Comparison of ENCODE assay signal across 11 mouse cellular contexts in genomic region chr13:34084026-34084750, GRCm38 (mm10). TPM values are rescaled to one million over a fixed set of nuclear protein-coding genes. Genes with fewer than 3 reads are reported as not detected.
A peak's percentile ranks its signal among the peaks of the same experiment; 100 is the strongest.
DNase-seq lines count a peak whose midpoint lies in the region; ATAC-seq lines count a peak whose summit lies in the region.
"Had no signal": no experiment of that assay in that cellular context is flagged by ENCODE, and none has a peak within 500 bp of the region (broad histone marks: within the 10 kb centered on the region; RNA-seq: fewer than 3 reads in every experiment).

No protein-coding gene starts in this region.

- H3K36me3 ChIP-seq in kidney, embryonic 16.5 days (ENCODE audit: insufficient read depth, low read length), result no peaks in the 10 kb centered on the region
- H3K36me3 ChIP-seq: neural tube, embryonic 12.5 days had no signal

- H3K4me3 ChIP-seq in kidney, embryonic 16.5 days (ENCODE audit: low read length), result no peak overlapping the region
- H3K4me3 ChIP-seq: erythroblast, embryonic 14.5 days; neural tube, embryonic 12.5 days had no signal

- no peak overlapping the region for H3K27ac ChIP-seq in kidney, embryonic 16.5 days (ENCODE audit: low read length)
- H3K27ac ChIP-seq: neural tube, embryonic 12.5 days had no signal

- H3K4me1 ChIP-seq in kidney, embryonic 16.5 days (ENCODE audit: insufficient read depth, low read length), result no peaks in the 10 kb centered on the region

- H3K9me3 ChIP-seq in kidney, embryonic 16.5 days (ENCODE audit: low read length), result no peaks in the 10 kb centered on the region
- H3K9me3 ChIP-seq: neural tube, embryonic 12.5 days had no signal

- no peak overlapping the region for H3K9ac ChIP-seq in kidney, embryonic 16.5 days (replicated peaks; ENCODE audit: low read length)
- H3K9ac ChIP-seq: lung, embryonic 14.5 days; neural tube, embryonic 12.5 days had no signal

- DNase-seq in kidney, postnatal 14 days, result peak; percentile 39
- DNase-seq in Muller cell, postnatal 12 days (ENCODE audit: inconsistent ontology term), result peak; percentile 81
- DNase-seq in adipocyte (ENCODE audit: low spot score), result peak; percentile 63
- peak; percentile 49 to 68 for DNase-seq in kidney, postnatal 36 days
- no peak for DNase-seq in embryo, embryonic 10 days (ENCODE audit: low spot score)
- DNase-seq in cerebellum, adult 11 months, result no peak
- no peak for DNase-seq in cerebellum, postnatal 10 days
- DNase-seq: lung, embryonic 14.5 days had no signal

- no peaks in the 10 kb centered on the region for H3K27me3 ChIP-seq in kidney, embryonic 16.5 days (ENCODE audit: insufficient read depth, low read length)
- H3K27me3 ChIP-seq: neural tube, embryonic 12.5 days had no signal

- H3K4me2 ChIP-seq in kidney, embryonic 16.5 days (replicated peaks; ENCODE audit: low read depth, low read length), result no peak overlapping the region
- H3K4me2 ChIP-seq: lung, embryonic 14.5 days; neural tube, embryonic 12.5 days had no signal

- ATAC-seq in kidney, embryonic 16.5 days (ENCODE audit: low FRiP score, low TSS enrichment), result no peak

- WGBS in kidney, embryonic 16.5 days, result 73% methylated on average over 9 of the region's 9 CpGs

RNA-seq across cellular contexts. Expression of gene Tubb2a, which starts 6.4 kb away (rescaled TPM):
- 143 and 150 TPM in 2 replicates for polyA plus RNA-seq in kidney, embryonic 16.5 days (2015; fragmentation: Nextera tagmentation; extraction: Ambion mirVana)

RNA-seq across cellular contexts. Expression of gene Tubb2b, which starts 46.1 kb away (rescaled TPM):
- 39.7 and 40.4 TPM in 2 replicates for polyA plus RNA-seq in kidney, embryonic 16.5 days (2015; fragmentation: Nextera tagmentation; extraction: Ambion mirVana)

RNA-seq across cellular contexts. Expression of gene Bphl, which starts 46.8 kb away (rescaled TPM):
- 83.0 and 95.2 TPM in 2 replicates for polyA plus RNA-seq in kidney, embryonic 16.5 days (2015; fragmentation: Nextera tagmentation; extraction: Ambion mirVana)

Comparison
In these comparisons a context has a peak if more than half of its experiments do, and no peak if none do; other contexts are left out.
1. DNase-seq: peak in kidney, postnatal 14 days (single experiment), Muller cell, postnatal 12 days (single experiment), adipocyte (single experiment) and kidney, postnatal 36 days (2 of 2); none in embryo, embryonic 10 days (single experiment), cerebellum, adult 11 months (single experiment) and cerebellum, postnatal 10 days (0 of 2).